Mouse (Mus musculus) retina, postnatal 7 days (tissue): ENCODE data around the gene Ulk4.

ENCODE experiments used
- DNase-seq: peaks from one replicate; pipeline ENCODE4 v3.0.0-alpha.2; 2012; ENCODE audit warnings: low read depth, low spot score

Gene Ulk4

DNA sequence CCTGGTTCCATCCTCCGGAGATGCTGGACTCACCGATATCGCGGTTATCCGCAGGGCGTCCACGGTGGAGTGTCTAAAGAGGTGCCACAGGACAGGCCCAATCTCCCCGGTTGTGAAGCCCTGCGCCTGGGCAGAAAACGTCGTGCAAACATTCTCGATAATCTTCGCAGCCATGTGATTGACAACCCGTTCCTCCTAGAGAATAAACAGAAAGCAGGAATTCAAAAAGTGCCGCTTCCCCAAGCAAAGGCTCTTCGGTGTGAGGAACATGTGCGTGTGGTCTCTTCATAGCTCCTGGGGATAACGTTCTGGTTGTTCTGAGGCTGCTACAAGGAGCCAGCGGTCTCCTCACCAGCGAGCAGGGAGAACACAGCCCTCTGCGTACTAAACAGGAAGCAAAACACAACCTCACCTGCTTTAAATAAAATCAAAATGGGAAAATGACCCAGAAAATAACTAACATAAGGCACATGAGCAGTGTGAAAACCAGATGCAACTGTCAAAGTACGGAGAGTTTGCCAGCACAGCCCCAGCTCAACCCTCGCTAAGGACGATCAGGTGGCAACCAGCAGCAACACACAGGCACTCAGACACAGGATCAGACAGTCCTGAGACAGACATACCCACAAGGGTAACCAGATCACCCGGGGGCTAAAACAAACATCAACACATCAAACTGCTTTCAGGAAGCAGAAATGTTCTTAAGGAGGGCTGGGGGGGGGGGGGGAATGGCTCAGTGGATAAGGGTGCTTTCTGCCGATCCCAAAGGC lies 84.2 kb downstream of the Ulk4 start:
- no peak for DNase-seq

DNA sequence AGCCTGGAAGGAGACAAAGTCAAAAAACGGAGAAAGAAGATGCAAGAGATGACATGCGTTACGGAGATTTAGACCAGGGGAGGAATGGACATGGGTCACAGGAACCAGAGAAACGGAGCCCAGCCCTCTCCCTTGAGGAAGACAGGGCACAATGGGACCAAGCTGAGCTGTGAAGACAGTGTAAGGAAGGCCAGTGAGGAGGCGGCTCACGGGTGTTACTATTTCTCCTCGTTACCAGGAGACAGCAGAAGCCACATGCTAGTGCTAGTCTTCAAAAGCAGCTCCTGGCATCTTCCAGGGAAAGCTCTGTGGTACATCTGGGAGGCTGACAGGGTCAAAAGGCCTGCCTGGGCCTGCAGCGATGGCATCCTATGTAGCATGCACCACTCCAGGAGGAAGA lies 89.2 kb downstream of the Ulk4 start:
- no peak for DNase-seq

DNA sequence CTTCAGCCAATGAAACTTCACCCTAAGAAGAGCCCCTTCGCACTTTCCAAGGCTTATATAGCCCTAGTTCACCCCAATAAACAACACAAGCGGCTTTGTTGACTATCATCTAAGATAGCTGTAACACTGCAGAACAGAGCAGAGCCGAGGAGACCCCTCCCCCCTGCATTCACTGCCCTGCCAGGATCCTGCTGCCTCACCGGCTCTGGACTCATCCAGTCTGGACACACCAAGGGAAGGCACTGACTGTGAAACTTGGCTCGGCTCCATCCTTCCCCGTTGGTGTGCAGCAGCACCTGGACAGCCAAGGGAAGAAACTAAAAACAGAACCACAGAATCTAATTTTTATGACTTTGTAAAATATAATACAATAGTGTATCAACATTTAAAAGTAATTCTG lies 91.2 kb downstream of the Ulk4 start:
- no peak for DNase-seq

DNA sequence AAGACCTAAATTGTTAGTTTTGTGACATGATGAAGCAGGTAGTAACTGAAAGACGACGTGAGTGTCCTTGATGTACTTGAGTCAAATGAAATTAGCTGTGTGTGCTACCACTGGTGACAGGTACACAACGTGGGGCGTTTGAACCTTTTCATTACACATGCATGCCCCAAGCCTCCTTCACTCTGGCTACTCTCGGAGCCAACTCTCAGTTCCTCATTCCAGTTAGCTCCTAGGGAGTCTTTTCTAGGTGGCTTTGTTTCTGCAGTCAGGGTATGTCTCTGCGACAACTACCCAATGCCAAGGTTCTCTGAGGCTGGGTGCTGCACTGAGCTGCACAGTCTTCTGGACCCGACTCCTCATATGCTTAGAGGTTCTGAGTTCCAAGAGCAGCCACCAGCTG lies 100.6 kb downstream of the Ulk4 start:
- DNase-seq = no peak

DNA sequence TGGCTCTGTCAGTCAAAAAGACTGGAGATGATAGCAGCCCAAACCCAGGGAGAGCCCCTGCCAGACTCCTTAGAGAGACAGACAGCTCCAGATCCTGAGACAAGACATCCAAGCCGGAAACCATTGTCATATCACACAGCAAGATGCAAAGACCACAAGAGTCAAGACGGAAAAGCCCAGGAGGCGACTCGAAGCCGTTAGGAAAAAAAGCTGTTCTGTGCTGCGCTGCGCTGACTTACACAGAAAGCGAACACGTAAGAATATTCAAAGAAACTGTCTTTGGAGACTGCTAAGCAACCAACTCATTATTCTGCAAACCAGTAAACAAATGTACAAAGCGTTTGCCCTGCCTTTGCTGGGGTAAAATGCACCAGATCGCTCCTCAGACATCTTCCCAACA lies 101.8 kb downstream of the Ulk4 start:
- no peak for DNase-seq

DNA sequence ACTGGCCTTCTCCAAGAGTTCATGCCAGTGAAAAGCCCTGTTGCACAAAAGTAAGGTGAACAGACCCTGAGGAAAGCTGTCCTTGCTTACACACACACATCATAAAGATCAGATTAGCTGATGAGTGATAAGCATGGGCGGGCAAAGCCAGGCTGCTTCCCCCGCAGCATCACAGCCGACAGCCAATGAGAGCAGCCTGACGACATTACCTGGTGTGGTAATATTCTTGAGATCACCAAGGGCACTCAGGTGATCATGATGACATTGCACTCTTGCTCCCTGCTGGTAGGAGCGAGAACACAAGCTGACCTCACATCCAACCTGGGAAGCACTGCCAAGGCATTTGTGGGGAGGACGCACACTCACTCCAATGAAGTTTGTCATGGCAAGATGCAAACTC lies 104.9 kb downstream of the Ulk4 start:
- DNase-seq = no peak

DNA sequence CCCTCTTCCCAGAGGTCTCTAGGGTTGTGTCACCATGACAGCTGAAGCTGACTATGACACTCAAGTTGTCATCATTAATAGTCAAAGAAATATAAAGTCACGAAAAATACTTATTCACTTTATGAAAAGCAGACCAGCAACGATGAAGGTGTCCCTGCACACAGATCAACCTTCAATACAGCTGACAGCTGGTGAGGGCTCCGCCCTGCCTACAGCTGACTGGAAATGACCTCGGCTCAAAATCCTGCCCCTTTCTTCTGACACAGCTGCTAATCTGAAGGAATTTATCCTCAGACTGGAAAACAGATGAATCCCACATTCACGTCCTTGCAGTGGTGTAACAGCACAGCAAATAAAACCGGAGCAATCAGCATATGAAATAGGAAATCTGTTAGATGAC lies 105.4 kb downstream of the Ulk4 start:
- no peak for DNase-seq

DNA sequence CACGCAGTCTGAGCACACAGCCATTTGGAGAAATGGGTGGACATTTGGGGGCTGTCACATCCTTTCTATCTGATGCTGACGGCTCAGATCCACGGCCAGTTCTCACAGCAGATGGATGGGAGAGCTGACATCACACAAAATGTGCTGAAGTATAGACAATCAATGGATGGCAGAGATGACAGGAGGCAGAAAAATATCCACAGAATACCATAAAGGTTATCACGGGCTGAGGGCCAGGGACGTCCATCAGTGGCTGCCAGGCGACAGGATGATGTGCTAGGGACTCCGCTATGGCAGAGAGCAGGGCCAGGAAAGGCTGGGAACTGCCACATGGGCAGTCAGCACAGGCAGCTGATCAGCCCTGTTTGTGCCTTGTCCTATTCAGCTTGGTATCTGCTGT lies 112.4 kb downstream of the Ulk4 start:
- no peak for DNase-seq

DNA sequence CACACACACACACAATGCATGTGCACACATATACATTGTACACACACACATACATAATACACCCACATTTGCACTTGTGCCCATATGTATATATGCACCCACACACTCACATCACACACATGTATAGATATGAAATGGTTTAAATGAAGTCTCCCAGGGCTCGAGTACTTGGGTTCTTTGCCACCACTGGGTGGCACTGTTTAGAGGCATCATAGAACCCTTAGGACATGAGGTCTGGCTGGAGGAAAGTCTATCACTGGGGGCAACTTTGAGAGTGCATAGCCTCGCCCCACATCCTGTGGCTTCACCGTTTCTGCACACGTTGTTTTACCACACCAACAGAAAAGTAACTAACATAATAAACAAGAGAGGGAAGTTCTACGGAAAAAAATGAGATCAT lies 114.2 kb downstream of the Ulk4 start:
- peak; percentile 25 for DNase-seq

DNA sequence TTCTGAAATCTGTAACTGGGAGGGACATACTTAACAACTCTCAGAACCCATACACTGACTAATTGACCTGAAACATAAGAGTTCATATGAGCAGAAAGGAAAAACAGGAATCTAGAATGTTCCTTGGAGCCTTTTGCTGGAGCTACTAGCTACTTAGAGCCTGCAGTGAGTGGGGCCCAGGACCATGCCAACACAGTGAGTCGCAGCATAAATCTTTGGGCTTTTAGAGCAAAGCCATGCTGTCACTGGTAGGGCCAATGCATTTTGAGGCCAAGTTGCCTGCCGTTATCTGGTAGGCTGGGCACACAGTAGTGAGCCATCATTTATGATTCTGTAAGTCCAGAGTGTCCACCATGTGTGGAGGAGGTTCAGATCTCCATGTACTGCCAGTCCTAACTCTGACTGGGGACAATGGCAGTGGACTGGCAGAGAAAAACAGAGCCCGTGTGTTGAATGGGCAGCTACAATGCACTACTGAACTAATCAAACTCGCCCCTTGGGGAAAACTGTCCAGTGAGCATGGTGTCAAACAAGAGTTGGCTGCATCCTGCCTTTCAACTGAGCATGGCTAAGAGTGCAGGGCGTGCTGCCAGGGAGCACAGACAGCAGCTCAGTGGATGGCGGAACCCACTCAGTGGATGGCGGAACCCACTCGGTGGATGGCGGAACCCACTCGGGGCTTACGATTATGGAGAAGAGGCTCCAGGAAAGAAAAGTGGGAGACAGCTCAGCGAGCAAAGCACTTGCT lies 115.0 kb downstream of the Ulk4 start:
- DNase-seq = no peak

DNA sequence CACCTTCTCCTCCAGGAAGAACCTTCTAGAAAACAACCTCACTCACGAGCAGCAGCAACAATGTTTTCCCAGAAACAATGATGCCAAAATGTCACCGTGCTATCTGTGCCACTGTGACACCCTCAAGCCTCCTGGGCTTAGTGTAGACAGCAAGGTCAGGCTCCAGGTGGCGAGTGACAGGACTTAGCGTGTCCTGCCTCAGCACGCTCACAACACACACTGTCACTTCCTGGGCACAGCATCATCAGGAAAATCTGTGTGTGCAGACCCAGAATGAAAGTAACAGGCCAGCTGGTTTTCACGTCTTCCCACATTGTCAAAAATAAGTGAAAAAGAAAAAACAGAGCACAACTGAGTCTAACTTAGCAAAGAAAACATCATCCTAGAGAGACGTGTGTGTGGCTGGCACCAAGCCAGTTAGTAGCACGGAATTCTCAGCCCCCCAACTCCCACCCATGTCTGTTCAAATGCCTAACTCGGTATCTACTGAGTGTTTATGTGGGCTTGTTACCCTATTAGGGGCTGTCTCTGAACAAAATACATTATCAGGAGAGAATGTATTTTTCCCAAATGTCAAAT lies 120.7 kb downstream of the Ulk4 start:
- DNase-seq = no peak

DNA sequence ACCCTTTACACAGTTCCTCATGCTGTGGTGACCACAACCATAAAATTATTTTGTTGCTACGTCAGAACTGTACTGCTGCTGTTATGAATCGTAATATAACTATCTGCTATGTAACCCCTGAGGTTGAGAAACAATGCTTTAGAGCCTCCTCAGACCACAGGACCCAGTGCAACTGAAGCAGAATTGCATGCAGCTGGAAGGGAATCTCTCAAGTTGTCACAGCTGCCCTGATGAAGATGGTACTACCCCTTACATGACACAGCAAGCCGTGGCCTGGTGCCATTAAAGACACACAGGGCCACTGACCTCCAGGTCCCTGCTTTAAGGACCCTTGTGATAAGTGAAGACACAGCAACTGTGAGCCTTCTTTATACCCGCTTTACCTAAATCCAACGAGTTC lies 123.7 kb downstream of the Ulk4 start:
- DNase-seq = no peak

DNA sequence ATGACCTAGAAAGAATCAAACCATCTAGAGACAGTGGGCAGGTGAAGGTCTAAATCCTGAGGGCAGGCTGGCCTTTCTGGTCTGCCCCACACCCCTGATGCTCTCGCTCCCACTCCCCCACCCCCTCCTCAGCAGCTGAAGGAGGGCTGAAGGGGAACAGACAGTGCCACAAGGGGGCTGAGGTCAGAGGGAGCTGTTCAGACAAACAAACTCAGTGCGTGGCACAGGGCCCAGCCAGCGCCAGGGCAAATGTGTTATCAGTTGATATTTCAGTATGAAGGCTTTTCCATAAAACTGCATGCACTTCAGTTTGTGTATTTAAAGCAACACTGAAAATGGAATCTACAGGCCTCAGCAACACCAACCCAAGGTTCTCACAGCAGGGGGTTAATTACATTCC lies 128.4 kb downstream of the Ulk4 start:
- no peak for DNase-seq

DNA sequence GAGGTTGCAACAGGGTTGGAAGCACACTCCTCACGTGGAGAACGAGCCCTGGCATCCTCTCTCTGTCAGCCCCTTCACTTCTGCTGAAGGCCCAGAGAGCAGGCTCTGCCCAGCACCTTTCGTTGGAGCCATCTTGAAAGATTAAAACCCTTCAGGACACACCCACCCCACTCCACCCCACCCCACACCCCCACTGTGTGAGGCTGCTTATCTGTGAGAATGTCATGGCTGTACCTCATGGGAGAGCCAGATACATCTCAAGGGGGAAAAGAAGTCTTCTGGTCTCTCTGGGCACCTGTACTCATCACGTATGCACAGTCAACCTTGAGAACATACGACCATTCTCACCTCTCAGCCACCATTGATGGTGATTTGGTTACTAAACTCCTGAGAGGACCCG lies 133.8 kb downstream of the Ulk4 start:
- DNase-seq = no peak

DNA sequence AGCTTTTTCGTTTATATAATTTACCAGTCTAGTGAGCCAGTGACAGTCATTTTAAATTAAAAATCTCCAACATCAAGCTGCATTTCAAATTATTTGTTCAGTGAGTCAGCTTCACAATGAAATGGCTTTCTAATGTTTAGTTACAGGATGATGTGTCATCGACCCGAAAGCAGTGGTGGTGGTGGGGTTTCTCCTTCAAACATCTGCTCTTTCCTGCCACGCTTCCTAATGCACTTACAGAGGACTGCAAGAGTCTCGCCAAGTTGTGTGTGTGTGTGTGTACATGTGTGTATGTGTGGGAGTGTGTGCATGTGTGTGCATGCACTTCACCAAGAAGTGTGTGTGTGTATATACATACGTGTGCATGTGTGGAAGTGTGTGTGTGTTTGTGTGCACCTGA lies 144.4 kb downstream of the Ulk4 start:
- DNase-seq = no peak

DNA sequence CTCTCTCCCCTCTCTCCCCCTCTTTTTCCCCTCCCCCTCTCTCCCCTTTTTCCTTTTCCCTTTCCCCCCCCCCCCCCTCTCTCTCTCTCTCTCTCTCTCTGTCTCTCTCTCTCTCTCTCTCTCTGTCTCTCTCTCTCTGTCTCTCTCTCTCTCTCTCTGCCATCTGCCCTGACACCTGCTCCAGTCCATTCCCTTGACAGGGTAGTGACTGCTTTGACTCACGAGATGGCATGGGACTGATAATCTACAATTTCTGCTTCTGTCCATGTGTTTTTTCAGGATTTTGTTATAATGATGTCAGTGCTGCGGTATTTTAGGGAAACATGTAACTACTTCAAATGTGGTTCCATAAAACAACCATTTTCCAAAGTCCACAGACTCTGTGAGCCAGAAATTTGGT lies 147.5 kb downstream of the Ulk4 start:
- DNase-seq = no peak

DNA sequence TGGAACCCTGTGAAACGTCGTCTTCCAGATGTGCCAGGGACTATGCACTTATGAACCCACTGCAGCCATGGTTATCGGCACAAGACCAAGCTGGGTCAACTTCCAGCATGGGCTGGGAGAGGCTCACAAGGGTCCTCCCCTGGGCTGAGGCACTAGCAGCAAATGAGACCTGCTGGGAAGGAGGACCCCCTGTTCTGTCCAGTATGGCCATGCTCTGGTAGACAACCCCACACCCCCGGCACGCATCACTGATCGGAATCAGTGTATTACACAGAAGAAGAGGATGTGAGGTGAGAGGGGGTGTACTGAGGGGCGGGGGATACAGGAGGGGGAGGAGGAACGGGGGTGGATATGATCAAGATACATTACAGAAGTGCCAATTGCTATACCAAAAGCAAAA lies 148.1 kb downstream of the Ulk4 start:
- DNase-seq = no peak

DNA sequence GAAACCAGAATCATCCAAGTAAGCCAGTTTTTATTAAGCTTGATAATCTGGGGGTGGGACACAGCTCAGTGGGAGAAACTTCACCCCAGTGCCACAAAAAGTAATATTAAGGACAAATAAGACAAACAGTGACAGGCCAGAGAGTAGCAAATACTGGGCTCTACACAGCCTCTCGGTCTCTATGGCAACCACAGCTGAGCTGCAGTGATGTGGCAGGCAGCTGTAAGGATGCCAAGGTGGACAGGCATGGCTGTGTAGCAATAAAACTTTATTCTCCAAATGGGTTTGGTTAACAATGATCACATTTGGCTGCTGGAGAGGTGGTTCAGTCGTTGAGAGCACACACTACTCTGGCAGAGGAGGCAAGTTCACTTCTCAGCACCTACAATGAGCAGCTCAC lies 150.0 kb downstream of the Ulk4 start:
- DNase-seq = no peak

DNA sequence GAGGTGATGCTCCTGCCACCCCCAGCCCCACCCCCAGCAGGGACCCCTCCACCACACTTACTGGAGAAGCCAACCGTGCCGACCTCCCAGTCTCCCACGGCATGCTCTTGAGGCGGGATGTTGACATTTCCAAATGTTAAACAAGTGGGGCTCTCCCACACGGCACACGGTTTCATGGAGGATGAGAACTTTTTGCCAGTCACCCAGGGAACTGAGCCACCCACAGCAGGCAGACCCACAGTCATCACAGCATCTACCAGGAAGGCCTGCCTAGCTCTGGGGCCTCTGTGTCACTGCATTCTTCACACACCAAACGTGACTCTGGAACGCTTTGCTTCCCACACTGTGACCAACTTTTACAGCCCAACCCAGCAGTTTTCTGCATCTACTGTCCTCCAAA lies 152.3 kb downstream of the Ulk4 start:
- DNase-seq = no peak

DNA sequence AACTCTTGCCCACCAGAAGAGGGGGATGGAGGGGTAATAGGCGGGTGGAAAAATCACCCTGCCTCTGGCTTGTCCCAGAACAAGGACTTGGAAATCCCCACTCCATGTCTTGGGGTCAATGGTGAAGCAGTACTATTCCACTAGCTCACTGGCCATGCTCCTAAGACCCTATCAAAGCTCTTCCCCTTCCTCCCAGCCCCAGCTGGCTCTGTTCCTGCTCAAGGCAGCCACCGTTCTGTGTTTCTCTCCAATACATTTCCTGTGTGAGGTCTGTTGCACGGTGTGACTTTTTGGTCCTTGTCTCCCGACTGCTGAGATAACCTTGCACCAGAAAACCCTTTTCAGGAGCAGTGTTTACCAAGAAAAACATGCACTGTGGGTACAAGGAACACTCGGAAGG lies 155.0 kb downstream of the Ulk4 start:
- no peak for DNase-seq

DNA sequence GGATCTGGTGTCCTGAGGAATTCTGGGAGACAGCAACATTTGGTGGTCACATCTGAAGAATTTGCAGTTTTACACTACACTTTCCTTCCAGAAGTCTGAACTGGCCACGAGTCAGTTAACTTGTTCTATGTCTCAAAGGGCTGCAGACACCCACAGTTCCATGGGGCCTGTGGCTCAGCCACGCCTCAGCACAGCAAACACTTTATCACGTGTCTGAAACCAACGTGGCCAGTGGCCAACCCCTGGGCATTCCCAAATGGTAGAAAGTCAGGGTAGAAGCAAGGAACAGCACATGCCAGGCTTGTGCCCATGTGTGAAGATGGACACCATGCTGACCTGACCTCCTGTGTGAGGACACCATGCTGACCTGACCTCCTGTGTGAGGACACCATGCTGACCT lies 159.1 kb downstream of the Ulk4 start:
- DNase-seq = no peak

DNA sequence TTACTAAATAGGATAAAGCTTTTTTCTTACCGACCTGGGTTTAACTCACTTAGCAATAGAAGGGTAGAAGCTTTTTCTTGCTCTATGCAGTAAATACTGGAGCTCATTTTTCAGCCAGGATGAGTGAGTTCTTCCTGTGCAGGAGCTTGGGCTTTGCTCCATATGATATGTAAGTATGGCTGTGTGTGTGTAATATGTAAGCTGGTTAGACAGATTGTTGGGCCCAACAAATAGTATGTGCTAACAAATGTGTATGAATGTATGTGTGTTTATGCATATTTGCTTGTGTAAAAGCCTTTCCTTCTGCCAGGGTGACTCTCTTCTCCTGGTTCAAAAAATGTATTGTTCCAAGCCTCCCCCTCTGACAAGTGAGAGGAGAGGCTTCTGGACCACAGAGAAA lies 164.9 kb downstream of the Ulk4 start:
- DNase-seq = no peak

DNA sequence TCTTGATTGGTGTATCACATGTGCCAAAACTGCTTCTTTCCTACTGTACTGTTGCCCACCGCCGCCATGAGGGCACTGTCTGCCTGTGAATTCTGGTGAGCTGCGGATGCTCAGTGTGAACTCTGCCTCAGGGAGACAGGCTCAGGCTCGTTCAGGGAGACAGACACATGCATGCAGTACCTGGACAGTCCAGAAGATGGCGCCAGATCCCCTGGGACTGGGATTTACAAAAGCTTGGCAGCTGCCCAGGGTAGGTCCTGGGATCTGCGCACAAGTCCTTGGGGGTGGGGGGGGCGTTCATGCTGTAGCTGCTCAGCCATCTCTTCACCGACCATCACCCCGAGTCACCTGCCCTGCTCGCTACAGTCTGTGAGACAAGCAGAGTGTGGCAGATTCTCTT lies 168.9 kb downstream of the Ulk4 start:
- DNase-seq = peak; percentile 76
